Mouse (Mus musculus) megakaryocyte, embryonic 14.5 days (primary cell): ENCODE results near the gene Tstd1.

Source experiments
- FLI1 ChIP-seq: IDR thresholded peaks from 2 replicates; pipeline ENCODE4 v1.6.1; 2012; ENCODE audit warnings: low read length, inconsistent platforms, mixed read lengths
- GATA1 ChIP-seq: IDR thresholded peaks from 3 replicates; pipeline ENCODE4 v1.6.1; 2012; ENCODE audit warnings: mixed read lengths, low read length, inconsistent platforms, borderline replicate concordance

- TF ChIP-seq GATA1 (no peak), FLI1 (no peak)
These were observed 31.6 kb upstream of the Tstd1 start for GRCm38 (mm10) chr1:171387099-171387498.
